22 mouse cellular contexts compared by ENCODE assay signal in the genomic region with DNA sequence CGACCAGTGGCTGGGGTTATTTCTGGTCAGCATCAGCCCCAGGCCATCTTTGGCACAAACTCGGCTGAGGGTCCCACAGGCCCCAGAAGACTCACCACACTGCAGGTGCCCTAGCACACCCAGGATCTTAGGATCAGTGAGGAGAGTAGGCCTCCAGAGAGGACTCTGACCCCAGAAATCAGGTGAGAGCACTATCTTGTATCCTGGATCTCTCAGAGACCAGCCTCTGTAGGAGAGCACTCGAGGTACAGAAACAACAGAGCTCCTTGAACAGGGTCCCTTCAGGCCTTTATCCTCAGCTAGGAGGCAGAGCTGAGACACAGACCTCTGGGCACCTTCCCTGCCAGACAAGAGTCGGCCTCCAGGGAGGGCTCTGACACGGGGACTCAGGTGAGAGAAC.
DNase-seq lines count a peak whose midpoint lies in the region; ATAC-seq and TF ChIP-seq lines count a peak whose summit lies in the region.
"Had no signal": no experiment of that assay in that cellular context is flagged by ENCODE, and none has a peak within 500 bp of the region (broad histone marks: within the 10 kb centered on the region; RNA-seq: fewer than 3 reads in every experiment).

No protein-coding gene starts in this region.

- WGBS in midbrain, embryonic 13.5 days: 91% methylated on average over 5 of the region's 5 CpGs
- WGBS in midbrain, embryonic 11.5 days: 83% methylated on average over 5 of the region's 5 CpGs
- 78% methylated on average over 5 of the region's 5 CpGs for WGBS in intestine, embryonic 15.5 days
- WGBS in intestine, embryonic 16.5 days: 75% methylated on average over 5 of the region's 5 CpGs
- WGBS in intestine, postnatal 0 days: 71% methylated on average over 5 of the region's 5 CpGs

- DNase-seq in midbrain, embryonic 11.5 days (ENCODE audit: low spot score, missing footprints): no peak
- DNase-seq in lung, postnatal 36 days: no peak
- no peak for DNase-seq in heart, adult 18-20 months
- no peak for DNase-seq in cerebellum, postnatal 36 days
- DNase-seq: adrenal gland, adult 2 months; adrenal gland, adult 8-10 months; adrenal gland, postnatal 10 days; adrenal gland, postnatal 14 days; adrenal gland, postnatal 25 days; adrenal gland, postnatal 36 days; B cell, adult 2 months; cerebellum, adult 11 months; cerebellum, adult 11-12 months had no signal

- H3K4me1 ChIP-seq in midbrain, embryonic 13.5 days (replicated peaks): no peaks in the 10 kb centered on the region
- no peaks in the 10 kb centered on the region for H3K4me1 ChIP-seq in midbrain, embryonic 11.5 days (ENCODE audit: control insufficient read depth, insufficient read depth, low read length)
- no peaks in the 10 kb centered on the region for H3K4me1 ChIP-seq in intestine, embryonic 15.5 days (replicated peaks)
- no peaks in the 10 kb centered on the region for H3K4me1 ChIP-seq in intestine, embryonic 16.5 days (ENCODE audit: control insufficient read depth, insufficient read depth, low read length)
- no peaks in the 10 kb centered on the region for H3K4me1 ChIP-seq in intestine, postnatal 0 days (replicated peaks; ENCODE audit: control insufficient read depth, insufficient read depth, low read length)

- no peak overlapping the region for H3K27ac ChIP-seq in midbrain, embryonic 13.5 days
- H3K27ac ChIP-seq in midbrain, embryonic 11.5 days (ENCODE audit: low read depth, low read length): no peak overlapping the region
- H3K27ac ChIP-seq in intestine, embryonic 15.5 days: no peak overlapping the region
- no peak overlapping the region for H3K27ac ChIP-seq in intestine, embryonic 16.5 days (ENCODE audit: low read length)
- H3K27ac ChIP-seq in intestine, postnatal 0 days (ENCODE audit: low read depth, low read length): no peak overlapping the region

- 0 out of 2 replicates have a peak, but pooled peaks have one; percentile 4 for ATAC-seq in midbrain, embryonic 13.5 days
- ATAC-seq in midbrain, embryonic 11.5 days (ENCODE audit: low FRiP score): no peak
- peak; percentile 69 for ATAC-seq in intestine, embryonic 15.5 days
- ATAC-seq in intestine, embryonic 16.5 days: peak; percentile 90
- ATAC-seq in intestine, postnatal 0 days: peak; percentile 88
- ATAC-seq: activated CD4-positive, CD25-positive, alpha-beta regulatory T cell, adult 4 months; CD4-positive, CD25-positive, alpha-beta regulatory T cell, adult 4 months; Patski had no signal

- H3K4me2 ChIP-seq in midbrain, embryonic 13.5 days (replicated peaks): no peak overlapping the region
- no peak overlapping the region for H3K4me2 ChIP-seq in midbrain, embryonic 11.5 days
- no peak overlapping the region for H3K4me2 ChIP-seq in intestine, embryonic 15.5 days (replicated peaks)
- no peak overlapping the region for H3K4me2 ChIP-seq in intestine, embryonic 16.5 days (ENCODE audit: low read depth, low read length)
- H3K4me2 ChIP-seq in intestine, postnatal 0 days (replicated peaks; ENCODE audit: low read depth): no peak overlapping the region

- no peak for TF ChIP-seq CTCF in intestine, postnatal 0 days (IDR thresholded peaks at IDR 0.05; ENCODE audit: low read depth)

- no peaks in the 10 kb centered on the region for H3K27me3 ChIP-seq in midbrain, embryonic 13.5 days
- no peaks in the 10 kb centered on the region for H3K27me3 ChIP-seq in midbrain, embryonic 11.5 days (ENCODE audit: control insufficient read depth, insufficient read depth, low read length)
- no peaks in the 10 kb centered on the region for H3K27me3 ChIP-seq in intestine, embryonic 15.5 days (replicated peaks)
- H3K27me3 ChIP-seq in intestine, embryonic 16.5 days (replicated peaks; ENCODE audit: control insufficient read depth, insufficient read depth, low read length): no peaks in the 10 kb centered on the region
- no peaks in the 10 kb centered on the region for H3K27me3 ChIP-seq in intestine, postnatal 0 days (replicated peaks; ENCODE audit: control insufficient read depth, insufficient read depth, low read length)
- H3K27me3 ChIP-seq: CH12.LX, Patski had no signal

- H3K9ac ChIP-seq in midbrain, embryonic 13.5 days (replicated peaks): no peak overlapping the region
- no peak overlapping the region for H3K9ac ChIP-seq in midbrain, embryonic 11.5 days (ENCODE audit: low read length)
- no peak overlapping the region for H3K9ac ChIP-seq in intestine, embryonic 15.5 days
- no peak overlapping the region for H3K9ac ChIP-seq in intestine, embryonic 16.5 days (ENCODE audit: low read depth, low read length)
- no peak overlapping the region for H3K9ac ChIP-seq in intestine, postnatal 0 days (ENCODE audit: low read depth, low read length)

- H3K4me3 ChIP-seq in midbrain, embryonic 13.5 days (replicated peaks): no peak overlapping the region
- no peak overlapping the region for H3K4me3 ChIP-seq in midbrain, embryonic 11.5 days (ENCODE audit: low read depth, low read length)
- H3K4me3 ChIP-seq in intestine, embryonic 15.5 days (replicated peaks): no peak overlapping the region
- no peak overlapping the region for H3K4me3 ChIP-seq in intestine, embryonic 16.5 days (ENCODE audit: low read length)
- no peak overlapping the region for H3K4me3 ChIP-seq in intestine, postnatal 0 days (ENCODE audit: low read depth, low read length)

- no peaks in the 10 kb centered on the region for H3K36me3 ChIP-seq in midbrain, embryonic 13.5 days
- H3K36me3 ChIP-seq in midbrain, embryonic 11.5 days (ENCODE audit: control insufficient read depth, insufficient read depth, low read length): no peaks in the 10 kb centered on the region
- no peaks in the 10 kb centered on the region for H3K36me3 ChIP-seq in intestine, embryonic 15.5 days
- no peaks in the 10 kb centered on the region for H3K36me3 ChIP-seq in intestine, embryonic 16.5 days (ENCODE audit: control insufficient read depth, insufficient read depth, low read length)
- no peaks in the 10 kb centered on the region for H3K36me3 ChIP-seq in intestine, postnatal 0 days (ENCODE audit: control insufficient read depth, insufficient read depth)
- H3K36me3 ChIP-seq: G1E had no signal

- H3K9me3 ChIP-seq in midbrain, embryonic 13.5 days: no peaks in the 10 kb centered on the region
- no peaks in the 10 kb centered on the region for H3K9me3 ChIP-seq in midbrain, embryonic 11.5 days (ENCODE audit: control insufficient read depth, low read length)
- H3K9me3 ChIP-seq in intestine, embryonic 15.5 days: no peaks in the 10 kb centered on the region
- H3K9me3 ChIP-seq in intestine, embryonic 16.5 days (ENCODE audit: control insufficient read depth, low read length): no peaks in the 10 kb centered on the region
- no peaks in the 10 kb centered on the region for H3K9me3 ChIP-seq in intestine, postnatal 0 days (ENCODE audit: control insufficient read depth)
- H3K9me3 ChIP-seq: G1E had no signal
